Mouse (Mus musculus) adrenal gland, adult (tissue): Measurements from ENCODE around the gene Srl.
"Not testable (repeated sequence)": the region's sequence is repeated elsewhere in the genome, so short reads cannot be mapped to it uniquely, and the experiment has no call there.

Experiments used
- DNase-seq, 2 experiments: peaks; one replicate each; pipeline ENCODE4 v3.0.0; 2022 to 2023; ENCODE audit warnings: low spot score in 1 of 2; ENCODE audit not compliant: inconsistent age in 2 of 2

The Srl gene

GRCm38 (mm10) chr16:4555555-4555954 is 13.9 kb upstream of the Srl start:
- DNase-seq, result peak in 1 of 2 experiments; percentile 28

GRCm38 (mm10) chr16:4552829-4553550 is 11.4 kb upstream of the Srl start:
- DNase-seq, result peak in 1 of 2 experiments; percentile 26

GRCm38 (mm10) chr16:4551885-4552284 is 10.3 kb upstream of the Srl start:
- DNase-seq, result no peak

DNA sequence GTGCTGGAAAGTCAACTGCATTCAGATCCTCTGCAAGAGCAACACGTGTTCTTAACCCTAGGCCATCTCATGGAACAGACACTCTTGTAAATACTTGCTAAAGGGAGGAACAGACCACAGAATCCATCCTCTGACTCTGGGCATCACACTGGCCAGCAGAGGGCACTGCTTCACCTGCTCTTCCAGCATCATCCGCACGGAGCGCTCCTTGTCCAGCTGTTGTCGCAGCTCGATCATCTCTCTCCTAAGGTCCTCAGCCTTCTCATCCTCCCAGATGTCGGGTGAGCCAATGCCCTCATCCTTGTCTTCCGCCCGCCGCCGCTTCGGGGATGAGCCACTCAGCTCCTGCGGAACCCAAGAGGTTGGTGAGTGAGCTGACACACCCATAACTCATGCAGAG is 9.4 kb upstream of the Srl start:
- peak; percentile 73 to 85 for DNase-seq

DNA sequence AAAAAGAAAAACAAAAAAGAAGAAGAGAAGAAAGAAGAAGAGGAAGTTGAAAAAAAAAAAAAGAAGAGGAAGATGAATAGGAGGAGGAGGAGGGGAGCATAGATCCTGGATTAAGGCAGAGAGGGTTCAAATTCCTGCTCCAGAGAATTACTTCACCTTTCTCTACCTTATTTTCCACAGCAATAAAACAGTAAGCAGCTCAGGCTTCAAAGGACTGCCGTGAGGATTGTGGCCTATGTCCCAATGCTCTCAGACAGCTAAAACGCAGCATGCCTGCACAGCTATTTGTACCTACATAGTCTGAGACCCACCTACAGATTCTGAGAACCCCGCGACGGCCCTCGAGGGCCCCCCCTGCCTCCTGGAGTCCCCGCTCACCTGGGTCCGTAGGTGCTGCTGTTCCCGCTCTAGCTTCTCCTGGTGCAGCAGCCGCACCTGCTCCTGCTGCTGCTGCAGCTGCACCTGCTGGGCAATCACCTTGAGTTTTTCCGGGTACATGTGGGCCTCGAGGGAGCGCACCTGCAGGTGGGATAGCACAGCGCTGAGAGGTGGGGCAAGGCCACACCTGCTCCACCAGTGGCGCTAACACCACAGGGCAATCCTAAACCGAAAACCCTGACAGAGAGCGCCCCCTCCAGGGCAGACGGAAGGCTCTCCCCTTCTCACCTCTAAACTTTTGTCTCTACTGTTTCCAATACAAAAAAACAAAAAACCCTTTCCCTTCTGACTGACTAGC is 7.5 kb upstream of the Srl start:
- DNase-seq, result no peak

- DNase-seq, result no peak
These were observed 6.0 kb upstream of the Srl start for GRCm38 (mm10) chr16:4547611-4548010.

- DNase-seq, result no peak
These were observed 5.2 kb upstream of the Srl start for GRCm38 (mm10) chr16:4546838-4547237.

DNA sequence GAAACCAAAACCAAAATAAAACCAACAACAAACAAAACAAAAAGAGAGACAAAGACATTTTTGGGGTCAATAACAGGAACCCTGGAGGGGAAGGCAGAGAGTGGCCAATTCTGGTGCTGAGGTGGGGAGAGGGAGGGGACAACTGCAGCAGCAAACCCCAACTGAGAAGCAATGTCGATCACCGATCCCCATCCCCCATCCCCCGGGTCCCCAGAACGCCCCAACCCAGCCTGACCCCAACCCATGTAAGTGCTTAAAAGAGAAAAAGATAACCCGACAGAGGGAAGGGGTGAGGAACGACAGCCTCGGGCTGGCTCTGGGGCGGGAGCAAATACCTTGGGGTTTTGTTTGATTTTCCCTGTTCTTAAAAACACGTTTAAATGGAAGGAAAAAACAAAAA is 3.2 kb upstream of the Srl start:
- DNase-seq, result no peak

GRCm38 (mm10) chr16:4543266-4543665 is 1.6 kb upstream of the Srl start:
- DNase-seq, result no peak

DNA sequence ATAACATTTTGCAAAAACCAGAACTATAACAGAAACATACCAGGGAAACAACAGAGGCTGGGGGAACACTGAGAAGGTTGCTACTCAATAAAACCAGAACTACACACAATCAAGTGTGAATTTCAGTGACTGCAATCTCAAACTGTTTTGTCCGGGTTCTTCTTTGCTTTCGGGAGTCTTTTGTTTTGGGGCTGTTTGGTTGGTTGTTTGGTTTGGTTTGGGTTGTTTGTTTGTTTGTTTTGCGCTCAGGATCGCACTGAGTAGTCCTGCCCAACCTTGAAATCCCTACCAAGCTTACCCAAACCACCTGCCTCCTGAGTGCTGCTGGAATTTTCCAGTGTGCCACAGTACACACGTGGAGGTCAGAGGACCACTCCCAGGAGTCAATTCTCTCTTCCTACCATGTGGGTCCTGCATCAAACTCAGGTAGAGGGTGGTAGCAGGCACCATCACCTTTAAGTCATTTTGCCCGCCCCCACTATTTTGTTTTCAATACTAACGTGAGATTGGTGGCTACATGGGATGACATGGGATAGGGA is 689 bp upstream of the Srl start:
- DNase-seq, result no peak

- peak in 1 of 2 experiments; percentile 52 for DNase-seq
These were observed 583 bp downstream of the Srl start for GRCm38 (mm10) chr16:4541033-4541432.

GRCm38 (mm10) chr16:4540064-4540775 is 1.4 kb downstream of the Srl start:
- no peak for DNase-seq

- peak; percentile 57 to 72 for DNase-seq
These were observed 2.1 kb downstream of the Srl start for GRCm38 (mm10) chr16:4539521-4539920.

- peak in 1 of 2 experiments; percentile 18 for DNase-seq
These were observed 3.8 kb downstream of the Srl start for GRCm38 (mm10) chr16:4537616-4538358.

DNA sequence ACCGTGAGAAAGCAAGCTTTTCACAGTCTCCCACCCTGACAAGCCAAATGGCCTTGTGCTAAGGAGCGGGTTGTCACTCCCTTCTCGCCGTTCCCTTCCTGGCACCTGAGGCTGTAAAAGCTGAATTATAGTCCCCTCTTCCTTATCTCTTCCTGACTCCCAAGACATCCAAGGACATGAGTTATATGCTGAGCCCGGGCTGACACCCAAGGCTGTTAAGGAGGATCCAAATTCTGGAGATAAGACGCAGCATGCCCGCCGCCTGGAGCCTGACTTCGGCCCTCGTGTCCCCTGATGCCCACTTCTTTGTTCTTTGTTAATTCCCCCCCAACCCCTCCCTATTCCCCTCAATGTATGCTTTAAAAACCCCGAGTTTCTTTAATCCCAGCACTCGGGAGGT is 14.2 kb downstream of the Srl start:
- not testable (repeated sequence) for DNase-seq

GRCm38 (mm10) chr16:4523313-4524004 is 18.2 kb downstream of the Srl start:
- no peak for DNase-seq

- no peak for DNase-seq
These were observed 18.7 kb downstream of the Srl start for GRCm38 (mm10) chr16:4522879-4523278.

DNA sequence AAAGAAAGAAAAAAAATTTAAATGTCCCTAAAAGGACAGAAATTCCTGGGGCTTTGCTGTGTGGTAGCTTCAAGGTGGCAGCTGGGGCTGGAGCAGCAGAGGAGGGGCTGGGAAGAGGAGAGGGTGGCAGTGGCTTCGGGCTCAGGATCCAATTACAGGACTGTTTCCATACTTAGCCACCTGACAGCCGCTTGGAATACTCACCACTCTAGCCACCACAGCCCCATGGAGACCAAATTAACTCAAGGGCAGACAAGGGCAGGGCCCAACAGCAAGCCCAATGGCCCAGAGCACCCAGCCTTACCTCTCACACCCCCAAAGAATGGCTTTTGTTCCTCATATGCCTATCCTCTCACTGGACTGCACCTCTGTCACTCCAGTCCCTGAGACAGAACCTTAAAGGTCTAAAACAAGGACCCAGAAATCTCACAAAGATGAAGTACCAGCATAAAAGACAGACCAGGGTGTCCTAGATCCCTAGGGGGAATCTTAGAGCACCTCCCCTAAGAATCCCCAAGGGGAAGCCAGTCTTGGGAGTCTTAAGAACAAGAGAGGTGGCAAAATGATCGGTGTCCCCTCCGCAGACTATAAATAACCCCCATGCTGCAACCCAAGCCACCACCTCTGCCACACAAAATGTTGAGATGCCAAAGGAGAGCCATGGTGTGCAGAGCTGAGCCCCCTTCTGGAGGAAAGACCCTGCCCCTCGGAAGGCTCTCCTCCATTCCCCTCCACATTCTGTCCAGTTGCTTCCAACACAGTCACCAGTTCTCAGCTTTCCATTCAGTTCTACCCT is 19.7 kb downstream of the Srl start:
- DNase-seq, result peak in 1 of 2 experiments; percentile 24

DNA sequence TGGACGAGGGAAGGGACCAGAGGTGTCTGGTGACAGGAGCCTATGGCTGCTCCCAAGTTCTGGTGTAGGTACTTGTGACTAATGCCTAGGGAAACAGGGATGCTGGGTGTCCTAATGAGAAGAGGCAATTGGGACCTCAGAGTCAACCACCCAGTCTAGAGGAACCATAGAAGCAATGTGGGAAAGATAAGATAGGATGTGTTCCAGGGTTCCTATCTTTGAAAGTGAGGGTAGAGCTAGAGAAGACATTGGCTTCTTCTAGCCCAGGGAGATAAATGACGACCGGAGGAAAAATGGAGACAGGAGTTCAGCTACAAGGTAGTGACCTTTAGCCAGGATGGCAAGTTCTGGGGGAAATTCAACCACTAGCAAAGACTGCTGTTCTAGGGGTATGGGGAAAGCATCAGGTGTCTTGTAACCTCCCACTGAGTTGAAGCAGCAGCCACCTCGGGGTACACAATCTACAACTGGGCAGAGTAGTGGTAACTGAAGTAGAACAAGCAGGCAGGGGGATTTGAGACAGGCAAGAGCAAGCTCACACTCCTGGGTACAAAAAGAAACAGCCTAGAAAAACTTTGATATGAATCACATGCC is 20.4 kb downstream of the Srl start:
- no peak for DNase-seq
